Mouse (Mus musculus): Measurements from ENCODE around the gene Wnt9b.

- no peak for TF ChIP-seq POLR2A (IDR thresholded peaks at IDR 0.05; ENCODE audit: borderline replicate concordance, extremely low read depth, insufficient read depth, insufficient read length, poor library complexity, severe bottlenecking)
- no peak for TF ChIP-seq CTCF (IDR thresholded peaks at IDR 0.05; ENCODE audit: borderline replicate concordance, extremely low read depth, insufficient read depth, insufficient read length)
These were observed 15.0 kb upstream of the Wnt9b start for GRCm38 (mm10) chr11:103764601-103765000.

Data from brain, embryonic 14.5 days (tissue).